Mouse (Mus musculus) heart, embryonic 13.5 days (tissue): ENCODE results near the gene Cys1. TPM values are rescaled to one million over a fixed set of nuclear protein-coding genes. Genes with fewer than 3 reads are reported as not detected.
A peak's percentile ranks its signal among the peaks of the same experiment; 100 is the strongest.

Experiments
- ATAC-seq: fragments of 200-750 bp; cut with Nextera tagmentation; 2 replicates; pipeline ENCODE4 v1.8.0; 2017; ENCODE audit warnings: moderate TSS enrichment; ENCODE audit not compliant: insufficient number of reproducible peaks, low FRiP score, low TSS enrichment; ENCODE audit errors: extremely low read depth
- H3K27ac ChIP-seq: fragments of 300-500 bp; sonication (generic); replicated peaks from 2 replicates; pipeline ENCODE4 v1.5.1; 2015; ENCODE audit warnings: moderate library complexity, mild to moderate bottlenecking, inconsistent platforms
- H3K27me3 ChIP-seq: fragments of 300-500 bp; sonication (generic); replicated peaks from 2 replicates; pipeline ENCODE4 v1.6.1; 2015; ENCODE audit warnings: mild to moderate bottlenecking, inconsistent platforms
- H3K36me3 ChIP-seq: fragments of 300-500 bp; sonication (generic); 2 replicates; pipeline ENCODE4 v1.6.1; 2015; ENCODE audit warnings: mild to moderate bottlenecking, inconsistent platforms
- H3K4me1 ChIP-seq: fragments of 300-500 bp; sonication (generic); 2 replicates; pipeline ENCODE4 v1.6.1; 2015; ENCODE audit warnings: inconsistent platforms
- H3K4me2 ChIP-seq: fragments of 300-500 bp; sonication (generic); 2 replicates; pipeline ENCODE4 v1.6.1; 2015; ENCODE audit warnings: inconsistent platforms, mild to moderate bottlenecking, moderate library complexity
- H3K4me3 ChIP-seq: fragments of 300-500 bp; sonication (generic); 2 replicates; pipeline ENCODE4 v1.5.1; 2015; ENCODE audit warnings: moderate library complexity, mild to moderate bottlenecking, inconsistent platforms
- H3K9ac ChIP-seq: fragments of 300-500 bp; sonication (generic); 2 replicates; pipeline ENCODE4 v1.6.1; 2015; ENCODE audit warnings: inconsistent platforms, mild to moderate bottlenecking, moderate library complexity
- H3K9me3 ChIP-seq: fragments of 300-500 bp; sonication (generic); 2 replicates; pipeline ENCODE4 v1.6.1; 2016; ENCODE audit warnings: inconsistent platforms
- WGBS: fragments of 180-500 bp; shearing (Covaris S2); methylation state at CpG from one replicate; pipeline ENCODE4 v1.1.7; 2015; ENCODE audit warnings: mixed read lengths; 5-methylcytosine and 5-hydroxymethylcytosine counted together
- polyA plus RNA-seq: library from polyadenylated mRNA; unstranded; fragments of >200 nt; fragmentation: Nextera tagmentation; extraction: Ambion mirVana; gene quantifications from 2 replicates; pipeline ENCODE4 v1.2.1, GENCODE M21; 2015

The Cys1 gene
- polyA plus RNA-seq, 1 experiment from 2014 or later: 0.56 TPM

DNA sequence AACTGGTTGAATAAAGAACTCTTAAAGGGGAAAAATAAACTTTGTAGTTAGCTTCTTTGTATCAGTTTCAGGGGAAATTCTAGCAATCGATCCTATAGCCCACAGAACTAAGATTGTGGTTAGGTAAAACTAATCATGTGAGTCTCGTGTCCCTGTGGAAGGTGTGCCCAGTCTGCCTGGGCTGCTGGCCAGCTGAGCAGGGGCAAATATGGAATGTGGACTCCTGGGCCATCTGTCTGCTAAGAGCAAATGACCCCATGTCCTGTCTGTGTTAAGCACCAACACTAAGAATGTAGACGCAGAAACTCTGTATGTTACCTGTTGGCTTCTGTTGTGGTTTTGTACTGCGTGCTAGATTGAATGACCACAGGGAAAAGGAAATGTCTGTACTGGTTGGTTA is 20.5 kb downstream of the Cys1 start:
- no peaks in the 10 kb centered on the region for H3K9me3 ChIP-seq
- H3K27ac ChIP-seq: no peak overlapping the region
- 63% methylated on average over 4 of the region's 4 CpGs for WGBS
- H3K36me3 ChIP-seq: peaks cover 80% of the 10 kb centered on the region
- no peak for ATAC-seq
- H3K4me2 ChIP-seq: no peak overlapping the region
- no peak overlapping the region for H3K4me3 ChIP-seq
- peaks cover 35% of the 10 kb centered on the region for H3K4me1 ChIP-seq
- no peaks in the 10 kb centered on the region for H3K27me3 ChIP-seq
- H3K9ac ChIP-seq: no peak overlapping the region

DNA sequence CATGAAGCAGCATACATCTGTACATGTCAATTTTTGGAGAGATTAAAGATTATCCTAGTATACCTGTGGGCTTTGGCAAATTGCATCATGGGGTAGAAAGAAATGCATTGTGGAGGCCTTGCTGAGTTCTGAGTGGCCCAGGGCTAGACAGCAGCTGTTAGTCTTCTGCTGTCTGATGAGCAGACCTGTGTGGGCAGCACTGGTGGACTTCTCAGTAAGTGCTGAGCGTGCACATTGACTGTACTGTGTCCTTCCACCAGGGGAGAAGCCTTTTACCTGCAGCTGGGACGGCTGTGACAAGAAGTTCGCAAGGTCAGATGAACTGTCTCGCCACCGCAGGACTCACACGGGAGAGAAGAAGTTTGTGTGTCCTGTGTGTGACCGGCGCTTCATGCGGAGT is 21.7 kb downstream of the Cys1 start:
- H3K9me3 ChIP-seq: no peaks in the 10 kb centered on the region
- H3K36me3 ChIP-seq: peaks cover 92% of the 10 kb centered on the region
- H3K9ac ChIP-seq: no peak overlapping the region
- H3K4me1 ChIP-seq: peaks cover 45% of the 10 kb centered on the region
- H3K4me2 ChIP-seq: no peak overlapping the region
- H3K27ac ChIP-seq: no peak overlapping the region
- H3K27me3 ChIP-seq: no peaks in the 10 kb centered on the region
- no peak overlapping the region for H3K4me3 ChIP-seq
- WGBS: 90% methylated on average over 9 of the region's 9 CpGs
- no peak for ATAC-seq

DNA sequence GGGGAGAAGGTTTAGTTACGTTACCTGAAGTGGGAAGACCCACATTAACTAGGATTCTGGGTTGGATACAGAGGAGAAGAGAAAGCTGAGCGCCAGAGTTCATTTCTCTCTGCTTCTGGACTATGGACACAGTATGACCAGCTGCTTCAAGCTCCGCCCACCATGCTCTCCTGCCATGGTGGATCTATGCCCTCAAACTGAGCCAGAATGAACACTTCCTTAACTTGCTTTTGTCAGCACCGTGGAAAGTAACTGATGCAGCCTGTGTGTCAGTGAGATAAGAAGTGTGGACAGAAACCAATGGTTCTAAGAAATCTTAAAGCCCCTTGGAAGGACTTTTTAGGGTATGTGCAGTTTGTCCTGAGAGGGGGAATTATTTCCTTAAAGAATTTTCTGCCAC is 22.6 kb downstream of the Cys1 start:
- H3K4me2 ChIP-seq: no peak overlapping the region
- H3K36me3 ChIP-seq: peaks cover 94% of the 10 kb centered on the region
- H3K27ac ChIP-seq: no peak overlapping the region
- no peaks in the 10 kb centered on the region for H3K9me3 ChIP-seq
- H3K27me3 ChIP-seq: no peaks in the 10 kb centered on the region
- ATAC-seq: no peak
- H3K9ac ChIP-seq: no peak overlapping the region
- WGBS: 65% methylated on average over 4 of the region's 4 CpGs
- peaks cover 54% of the 10 kb centered on the region for H3K4me1 ChIP-seq
- no peak overlapping the region for H3K4me3 ChIP-seq

DNA sequence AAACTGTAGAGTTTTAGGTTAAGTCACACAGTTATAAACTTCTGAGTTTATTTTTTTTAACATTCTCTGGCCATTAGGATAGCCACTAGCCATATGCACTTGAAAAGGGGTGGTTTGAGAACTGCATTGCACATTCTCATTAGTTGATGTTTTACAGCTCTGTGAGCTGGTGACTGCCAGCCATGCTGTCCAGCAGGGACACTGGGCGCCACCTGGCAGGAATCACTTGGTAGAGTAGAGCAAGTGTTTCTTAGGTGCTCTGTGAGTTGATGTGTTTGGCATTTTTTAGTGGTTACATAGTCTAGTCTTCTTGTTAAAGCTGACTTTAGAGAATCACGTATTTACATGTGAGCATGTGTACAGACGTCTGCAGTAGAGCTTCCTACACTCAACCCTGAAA is 25.2 kb downstream of the Cys1 start:
- ATAC-seq: no peak
- Histone ChIP-seq H3K4me2 (peak overlapping the region; percentile 20; the same call in 1 of the 2 replicates), H3K4me1 (peaks cover 76% of the 10 kb centered on the region), H3K36me3 (peaks cover 79% of the 10 kb centered on the region), H3K4me3 (no peak overlapping the region), H3K27ac (no peak overlapping the region), H3K27me3 (no peaks in the 10 kb centered on the region), H3K9ac (peak overlapping the region; percentile 38), H3K9me3 (no peaks in the 10 kb centered on the region)
- 68% methylated on average over 3 of the region's 3 CpGs for WGBS

DNA sequence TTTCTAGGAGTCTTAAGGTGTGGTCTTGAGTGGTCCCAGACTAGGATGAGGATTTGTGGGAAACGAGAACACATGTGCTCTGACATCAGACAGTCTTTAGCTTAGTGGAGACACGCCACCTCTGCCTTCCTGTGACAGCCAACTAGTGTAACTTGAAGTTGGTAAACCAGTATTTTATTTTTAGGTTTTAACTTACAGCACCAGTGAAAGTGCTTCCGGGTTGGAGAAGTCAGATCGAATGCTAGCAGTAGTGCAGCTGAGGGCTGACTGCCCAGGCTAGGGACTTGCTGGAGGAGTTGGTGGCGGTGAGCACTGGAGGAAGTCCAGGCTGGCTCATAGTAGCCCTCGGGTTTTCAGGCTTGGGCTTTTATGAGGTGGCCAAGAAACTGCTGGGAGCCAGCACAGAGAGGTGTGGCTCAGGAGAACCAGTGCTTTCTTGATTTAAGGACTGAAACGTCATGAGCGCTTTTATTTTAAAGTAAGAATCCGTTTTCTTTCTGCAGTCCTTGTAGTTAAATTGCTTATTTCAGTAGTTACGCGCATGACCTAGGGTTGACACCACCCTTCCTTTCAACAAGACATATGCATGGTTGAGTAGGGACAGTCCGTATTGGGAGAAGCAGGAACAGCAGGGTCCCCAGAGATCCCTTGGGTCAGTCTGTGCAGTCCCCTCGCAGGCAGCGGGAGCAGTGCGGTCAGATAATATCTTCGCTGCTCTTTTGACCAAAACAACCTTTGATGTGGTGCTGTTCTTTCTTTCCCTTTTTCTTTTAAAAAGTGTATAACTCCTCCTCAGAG is 27.3 kb downstream of the Cys1 start:
- Histone ChIP-seq H3K4me1 (peaks cover 82% of the 10 kb centered on the region), H3K4me3 (no peak overlapping the region)
- 86% methylated on average over 16 of the region's 16 CpGs for WGBS

DNA sequence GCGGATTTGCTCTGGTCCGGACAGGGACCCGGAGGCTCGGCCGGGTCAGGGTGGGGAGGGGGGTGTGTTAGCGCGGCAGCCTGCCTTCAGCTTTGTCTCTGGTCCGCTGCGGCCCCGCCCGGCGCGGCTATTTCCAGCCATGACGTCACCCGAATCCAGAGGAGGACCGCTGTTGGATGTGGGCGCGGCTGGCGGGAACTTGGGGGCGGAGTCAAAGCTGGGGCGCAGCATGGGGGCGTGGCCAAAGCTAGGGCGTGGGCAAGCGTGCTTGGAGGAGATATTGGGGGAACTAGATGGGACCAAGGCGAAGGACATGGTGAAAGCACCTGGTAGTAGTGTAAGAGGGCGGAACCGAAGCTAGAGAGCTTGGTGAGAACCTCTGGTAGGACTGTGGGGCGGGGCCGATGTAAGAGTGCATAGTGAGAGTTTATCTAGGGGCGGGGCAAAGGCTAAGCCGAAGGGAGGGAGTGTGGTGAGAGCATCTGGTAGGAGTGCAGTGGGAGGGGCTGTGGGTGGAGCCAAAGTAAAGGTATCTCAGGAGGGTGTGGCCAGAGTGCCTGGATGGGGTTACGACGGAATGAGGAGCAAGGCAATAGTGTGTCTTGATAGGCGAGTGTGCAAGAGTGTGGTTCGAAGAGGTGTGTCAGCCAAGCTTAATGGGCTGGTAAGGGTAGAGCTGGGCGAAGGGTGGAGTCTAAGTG is 29.8 kb downstream of the Cys1 start:
- Histone ChIP-seq H3K27ac (peak overlapping the region; percentile 99), H3K4me1 (peaks cover 67% of the 10 kb centered on the region), H3K36me3 (peaks cover 36% of the 10 kb centered on the region), H3K9ac (peak overlapping the region; percentile 99), H3K4me3 (peak overlapping the region; percentile 97), H3K27me3 (no peaks in the 10 kb centered on the region), H3K9me3 (no peaks in the 10 kb centered on the region), H3K4me2 (peak overlapping the region; percentile 73)
- ATAC-seq: peak; percentile 78
- 1% methylated on average over 36 of the region's 36 CpGs for WGBS

More for the DNA sequence above, 27.3 kb downstream of the Cys1 start:
- H3K36me3 ChIP-seq: peaks cover 61% of the 10 kb centered on the region
- H3K9ac ChIP-seq: 0 out of 2 replicates have a peak overlapping the region, but pooled peaks have one; percentile 3
- H3K4me2 ChIP-seq: no peak overlapping the region
- ATAC-seq: no peak
- no peaks in the 10 kb centered on the region for H3K9me3 ChIP-seq
- H3K27me3 ChIP-seq: no peaks in the 10 kb centered on the region
- no peak overlapping the region for H3K27ac ChIP-seq

DNA sequence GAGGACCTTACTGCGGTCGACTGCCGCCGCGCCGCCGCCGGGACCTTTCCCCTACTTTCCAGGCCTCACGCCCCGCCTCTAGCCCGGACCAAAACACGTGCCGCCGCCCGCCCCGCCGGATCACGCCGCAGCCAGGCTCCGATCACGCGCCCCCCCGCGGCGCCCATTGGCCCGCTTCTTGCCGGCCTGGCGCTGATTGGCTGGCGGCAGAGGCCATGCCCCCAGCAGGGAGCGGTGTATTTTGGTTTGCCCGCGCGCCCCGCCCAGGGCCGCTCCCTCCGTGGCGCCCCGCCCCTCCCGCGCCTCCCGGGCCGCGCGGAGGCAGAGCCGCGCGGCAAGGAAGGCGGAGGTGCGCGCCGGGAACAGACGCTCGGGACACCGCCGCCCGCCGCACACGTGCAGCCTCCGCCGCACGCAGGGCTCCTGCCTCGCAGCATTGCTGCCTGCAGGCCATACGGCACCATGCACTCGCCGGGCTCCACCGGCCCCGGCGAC is 30.5 kb downstream of the Cys1 start, which contains the start of gene Klf11:
TSS of gene Klf11 (plus strand) at position 212 of the 495 bp plus-strand sequence.
- H3K27me3 ChIP-seq: no peaks in the 10 kb centered on the region
- no peaks in the 10 kb centered on the region for H3K9me3 ChIP-seq
- peak within 1 kb of the TSS; percentile 73 for H3K4me2 ChIP-seq
- peaks cover 60% of the 10 kb centered on the region for H3K4me1 ChIP-seq
- WGBS: under 1% methylated on average over 66 of the region's 68 CpGs
- peak; percentile 89 for ATAC-seq
- H3K27ac ChIP-seq: peak within 1 kb of the TSS; percentile 99
- peak within 1 kb of the TSS; percentile 99 for H3K9ac ChIP-seq
- H3K36me3 ChIP-seq: peaks cover 29% of the 10 kb centered on the region
- peak within 1 kb of the TSS; percentile 97 for H3K4me3 ChIP-seq

DNA sequence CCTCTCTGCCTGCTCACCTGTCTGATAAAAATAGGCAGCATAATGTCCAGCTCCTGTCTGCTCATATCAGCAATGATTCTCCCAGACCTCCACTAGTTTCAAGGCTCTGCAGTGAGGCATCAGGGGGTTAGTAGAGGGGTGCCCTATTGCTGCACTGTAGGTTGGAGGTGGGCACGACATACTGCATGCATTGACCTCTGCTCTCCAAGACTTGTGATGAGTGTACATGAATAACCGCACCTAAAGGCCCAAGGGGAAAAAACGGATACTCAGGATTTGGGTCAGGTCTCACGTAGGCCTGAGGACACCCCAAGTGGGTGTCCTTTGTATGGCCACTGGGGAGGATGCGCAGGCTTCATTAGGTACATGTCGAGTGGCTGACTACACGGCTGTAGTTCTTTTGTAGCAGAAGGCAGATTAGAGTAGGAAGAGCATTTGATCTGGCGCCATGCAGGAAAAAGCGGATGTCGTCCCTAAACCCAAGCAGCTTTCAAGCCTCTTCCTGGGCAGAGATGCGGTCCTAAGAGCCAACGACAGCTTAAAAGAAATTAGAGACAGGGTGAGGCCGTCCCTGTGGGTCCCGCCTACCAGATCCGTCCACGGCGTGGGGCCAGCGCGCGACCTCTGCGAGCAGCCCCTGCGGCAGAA is 31.1 kb downstream of the Cys1 start:
- peaks cover 23% of the 10 kb centered on the region for H3K36me3 ChIP-seq
- no peaks in the 10 kb centered on the region for H3K27me3 ChIP-seq
- WGBS: 3% methylated on average over 22 of the region's 22 CpGs
- peak overlapping the region; percentile 70 for H3K4me2 ChIP-seq
- peak overlapping the region; percentile 87 for H3K27ac ChIP-seq
- no peak for ATAC-seq
- no peaks in the 10 kb centered on the region for H3K9me3 ChIP-seq
- peak overlapping the region; percentile 79 for H3K9ac ChIP-seq
- peak overlapping the region; percentile 97 for H3K4me3 ChIP-seq
- peaks cover 54% of the 10 kb centered on the region for H3K4me1 ChIP-seq

DNA sequence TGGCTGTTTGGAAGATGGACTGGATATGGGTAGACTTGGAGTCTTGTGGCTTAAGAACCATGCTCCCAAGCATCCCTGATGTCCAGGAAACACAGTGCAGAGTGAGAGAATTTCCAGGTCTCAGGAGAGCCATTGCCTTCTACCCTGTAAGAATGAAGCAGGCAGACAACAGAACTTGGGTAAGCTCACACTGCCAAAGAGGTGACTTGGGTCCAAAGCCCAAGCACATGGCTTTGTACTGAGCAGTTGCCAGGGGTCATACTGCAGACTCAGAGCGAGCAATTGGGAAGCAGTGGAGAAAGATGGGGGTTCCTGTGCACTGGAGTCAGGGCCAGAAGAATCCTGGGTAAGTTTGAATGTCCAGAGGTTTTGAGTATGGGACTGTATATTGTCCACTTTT is 33.5 kb downstream of the Cys1 start:
- Histone ChIP-seq H3K9me3 (no peaks in the 10 kb centered on the region), H3K9ac (no peak overlapping the region), H3K27me3 (no peaks in the 10 kb centered on the region), H3K4me3 (no peak overlapping the region), H3K36me3 (no peaks in the 10 kb centered on the region), H3K4me2 (no peak overlapping the region), H3K27ac (no peak overlapping the region), H3K4me1 (peaks cover 45% of the 10 kb centered on the region)
- WGBS: 65% methylated on average over 1 of the region's 1 CpGs
- no peak for ATAC-seq

DNA sequence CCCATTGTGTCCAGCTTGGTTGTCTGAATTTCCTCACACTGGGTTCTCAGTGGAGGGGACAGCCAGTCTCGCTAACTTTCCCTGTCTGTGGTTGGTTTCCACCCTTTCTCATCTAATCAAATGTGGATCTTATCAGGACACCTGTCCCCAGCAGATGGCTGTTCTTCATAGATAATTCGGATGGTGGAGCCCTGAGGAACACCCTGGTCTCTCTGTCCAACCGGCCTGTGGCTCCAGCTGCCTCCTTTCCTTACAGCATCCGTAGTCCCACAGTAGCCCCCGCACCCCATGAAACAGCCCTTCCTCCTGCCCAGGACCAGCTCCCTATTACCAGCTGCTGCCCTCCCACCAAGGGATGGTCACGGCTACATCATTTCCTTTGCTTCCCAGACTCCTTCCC is 35.7 kb downstream of the Cys1 start:
- H3K27ac ChIP-seq: no peak overlapping the region
- no peak overlapping the region for H3K4me2 ChIP-seq

DNA sequence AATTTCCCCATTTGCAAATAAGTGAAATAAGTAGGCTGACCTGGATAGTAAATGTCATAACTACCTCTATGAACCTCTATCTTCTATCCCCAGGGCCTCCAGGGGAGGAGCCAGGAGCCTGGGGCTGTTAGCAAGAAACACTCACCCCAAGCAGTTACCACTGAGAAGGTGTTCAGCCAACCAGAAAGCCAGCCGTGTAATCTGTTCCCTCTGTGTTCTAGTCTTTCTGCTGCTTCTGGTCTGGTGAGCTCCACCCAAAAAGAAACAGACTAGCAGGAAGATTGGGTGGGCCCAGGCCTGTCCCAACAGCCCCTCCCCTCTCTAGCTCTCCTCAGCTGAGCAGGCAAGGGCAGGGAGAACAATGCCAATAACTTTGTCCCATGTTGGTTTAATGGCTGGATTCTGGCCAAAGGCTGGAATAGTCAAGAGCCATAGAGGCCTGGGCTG is 37.5 kb downstream of the Cys1 start:
- no peak overlapping the region for H3K4me2 ChIP-seq
- H3K27ac ChIP-seq: no peak overlapping the region; the same call in 1 of the 2 replicates
- H3K9me3 ChIP-seq: no peaks in the 10 kb centered on the region
- no peaks in the 10 kb centered on the region for H3K27me3 ChIP-seq
- H3K36me3 ChIP-seq: no peaks in the 10 kb centered on the region
- H3K9ac ChIP-seq: no peak overlapping the region
- H3K4me1 ChIP-seq: peaks cover 33% of the 10 kb centered on the region
- H3K4me3 ChIP-seq: no peak overlapping the region
- ATAC-seq: no peak
- 21% methylated on average over 1 of the region's 1 CpGs for WGBS

More for the DNA sequence above, 35.7 kb downstream of the Cys1 start:
- Histone ChIP-seq H3K27me3 (no peaks in the 10 kb centered on the region), H3K4me3 (no peak overlapping the region), H3K9me3 (no peaks in the 10 kb centered on the region), H3K4me1 (peaks cover 43% of the 10 kb centered on the region), H3K9ac (no peak overlapping the region), H3K36me3 (no peaks in the 10 kb centered on the region)
- WGBS: 63% methylated on average over 6 of the region's 6 CpGs
- no peak for ATAC-seq
